Mouse (Mus musculus): ENCODE measurements around the gene Serf2. TPM values are rescaled to one million over a fixed set of nuclear protein-coding genes. Genes with fewer than 3 reads are reported as not detected.

Gene Serf2
- polyA plus RNA-seq, 1 experiment from 2014 or later = 495 TPM

DNA sequence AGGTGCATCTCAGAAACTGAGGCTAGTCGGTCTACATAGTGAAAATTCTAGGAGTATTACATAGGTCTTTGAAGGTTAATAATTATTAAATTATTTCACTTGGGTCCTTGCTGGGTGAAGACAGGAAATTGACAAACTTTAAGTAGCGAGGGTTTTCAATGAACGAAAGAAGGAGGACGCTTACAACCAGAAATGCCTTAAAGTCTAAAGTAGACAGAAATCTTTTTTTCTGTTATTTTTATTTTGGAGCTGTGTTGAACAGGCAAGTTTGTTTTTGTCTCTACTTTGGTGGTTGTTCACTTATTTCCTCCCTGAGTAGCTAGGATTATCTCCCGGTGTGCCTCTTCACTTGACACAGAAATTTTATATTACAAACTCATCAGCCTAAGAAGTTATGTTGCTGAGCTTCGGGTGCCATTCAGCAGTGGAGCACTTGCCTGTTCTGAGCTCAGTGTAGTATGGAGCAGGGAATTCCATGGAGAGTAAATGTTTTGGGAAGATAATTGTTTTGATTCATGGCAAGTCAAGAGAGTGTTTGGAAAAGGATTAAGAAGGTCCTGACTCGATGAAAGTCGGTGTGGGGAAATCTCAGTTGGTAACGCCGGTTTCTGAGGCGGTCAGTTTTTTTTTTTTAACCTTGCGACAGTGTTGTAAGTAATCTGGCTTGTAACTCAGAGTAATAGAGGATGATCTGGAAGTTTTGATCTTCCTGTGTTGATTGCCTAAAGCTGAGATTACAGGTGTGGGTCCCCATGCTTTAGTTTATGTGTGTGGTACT lies 58.4 kb downstream of the Serf2 start:
- peaks cover 11% of the 10 kb centered on the region; the same call in 1 of the 2 replicates for H3K4me1 ChIP-seq
- H3K4me3 ChIP-seq = peak overlapping the region; percentile 49
- no peak for ATAC-seq (ENCODE audit: insufficient number of reproducible peaks, insufficient read depth, low FRiP score, low TSS enrichment)
- peaks cover 14% of the 10 kb centered on the region for H3K36me3 ChIP-seq
- peak overlapping the region; percentile 75 for H3K4me2 ChIP-seq (replicated peaks)
- no peaks in the 10 kb centered on the region for H3K27me3 ChIP-seq
- peak overlapping the region; percentile 53 for H3K9ac ChIP-seq
- 27% methylated on average over 12 of the region's 12 CpGs for WGBS
- H3K27ac ChIP-seq = no peak overlapping the region
- H3K9me3 ChIP-seq = no peaks in the 10 kb centered on the region

Small RNA genes within 50 kb of the gene (microRNA-seq; reads per million reads assigned to microRNA genes)
- not detected for gene Gm22953

Other genes with a start within 250 kb of the Serf2 start
- gene Trp53bp1, start 177.8 kb upstream of the Serf2 start, polyA plus RNA-seq (2016; fragmentation: Nextera tagmentation; extraction: Ambion mirVana) = 125 and 128 TPM in 2 replicates
- 3.9 and 4.4 TPM in 2 replicates for gene Map1a, start 159.6 kb upstream of the Serf2 start, polyA plus RNA-seq (2016; fragmentation: Nextera tagmentation; extraction: Ambion mirVana)
- gene Ppip5k1, start 93.8 kb upstream of the Serf2 start, polyA plus RNA-seq (2016; fragmentation: Nextera tagmentation; extraction: Ambion mirVana) = 13.4 and 13.9 TPM in 2 replicates
- gene Ckmt1, start 91.5 kb upstream of the Serf2 start, polyA plus RNA-seq (2016; fragmentation: Nextera tagmentation; extraction: Ambion mirVana) = 10.2 and 13.0 TPM in 2 replicates
- gene Strc, start 62.0 kb upstream of the Serf2 start, polyA plus RNA-seq (2016; fragmentation: Nextera tagmentation; extraction: Ambion mirVana) = 0.03 TPM in 1 of 2 replicates, not detected in the other
- gene Pdia3, start 35.4 kb upstream of the Serf2 start, polyA plus RNA-seq (2016; fragmentation: Nextera tagmentation; extraction: Ambion mirVana) = 634 and 678 TPM in 2 replicates
- 2.1 and 4.2 TPM in 2 replicates for gene Catsper2, start 35.4 kb upstream of the Serf2 start, polyA plus RNA-seq (2016; fragmentation: Nextera tagmentation; extraction: Ambion mirVana)
- gene Ell3, start 4.9 kb upstream of the Serf2 start, polyA plus RNA-seq (2016; fragmentation: Nextera tagmentation; extraction: Ambion mirVana) = 12.4 and 15.6 TPM in 2 replicates
- gene Hypk, start 4.1 kb downstream of the Serf2 start, polyA plus RNA-seq (2016; fragmentation: Nextera tagmentation; extraction: Ambion mirVana) = 128 and 143 TPM in 2 replicates
- gene Serinc4, start 7.6 kb downstream of the Serf2 start, polyA plus RNA-seq (2016; fragmentation: Nextera tagmentation; extraction: Ambion mirVana) = not detected in 2 replicates
- 62.6 and 64.2 TPM in 2 replicates for gene Mfap1b, start 24.9 kb downstream of the Serf2 start, polyA plus RNA-seq (2016; fragmentation: Nextera tagmentation; extraction: Ambion mirVana)
- gene Mfap1a, start 57.5 kb downstream of the Serf2 start, polyA plus RNA-seq (2016; fragmentation: Nextera tagmentation; extraction: Ambion mirVana) = 32.5 and 33.0 TPM in 2 replicates
- gene Wdr76, start 57.5 kb downstream of the Serf2 start, polyA plus RNA-seq (2016; fragmentation: Nextera tagmentation; extraction: Ambion mirVana) = 8.0 and 8.2 TPM in 2 replicates

Data from embryonic facial prominence, embryonic 12.5 days (tissue).